Mouse (Mus musculus) cortical plate, adult 2 months (tissue): ENCODE data around the gene Mdc1. TPM values are rescaled to one million over a fixed set of nuclear protein-coding genes. Genes with fewer than 3 reads are reported as not detected.

Source experiments
- H3K27ac ChIP-seq: fragments of 200-500 bp; 2 replicates; pipeline ENCODE4 v1.5.1; 2012; ENCODE audit warnings: low read length, control low read depth, inconsistent platforms; ENCODE audit not compliant: insufficient read depth
- H3K4me1 ChIP-seq: fragments of 200-500 bp; 2 replicates; pipeline ENCODE4 v1.6.1; 2011; ENCODE audit warnings: low read length; ENCODE audit not compliant: control insufficient read depth, insufficient read depth
- H3K4me3 ChIP-seq: fragments of 200-500 bp; 2 replicates; pipeline ENCODE4 v1.5.1; 2011; ENCODE audit warnings: mild to moderate bottlenecking, low read length, control low read depth; ENCODE audit not compliant: insufficient read depth
- CTCF ChIP-seq: fragments of 200-500 bp; IDR thresholded peaks from 2 replicates; pipeline ENCODE4 v1.5.1; 2011; ENCODE audit warnings: mild to moderate bottlenecking, control low read depth, low read length; ENCODE audit not compliant: insufficient read depth; ENCODE audit errors: extremely low read depth
- POLR2A ChIP-seq: fragments of 200-500 bp; IDR thresholded peaks from 2 replicates; pipeline ENCODE4 v1.6.1; 2011; ENCODE audit warnings: mild to moderate bottlenecking, low read length, control low read depth; ENCODE audit not compliant: insufficient read depth; ENCODE audit errors: extremely low read depth
- polyA plus RNA-seq: library from polyadenylated mRNA; depleted of rRNA; stranded (reverse); fragments of >200 nt; gene quantifications from 2 replicates; pipeline ENCODE4 v1.2.3, GENCODE M21; 2012

Gene Mdc1
- polyA plus RNA-seq, 1 experiment: 8.4 TPM

GRCm38 (mm10) chr17:35870884-35871696 lies 29.8 kb downstream of the Mdc1 start:
- TF ChIP-seq CTCF (peak; percentile 20; the same call in 1 of the 2 replicates), POLR2A (no peak)
- peaks cover 2% of the 10 kb centered on the region; the same call in 1 of the 2 replicates for H3K4me1 ChIP-seq
- no peak overlapping the region for H3K4me3 ChIP-seq
- H3K27ac ChIP-seq: 0 out of 2 replicates have a peak overlapping the region, but pooled peaks have one; percentile 12

GRCm38 (mm10) chr17:35873774-35874519 lies 32.6 kb downstream of the Mdc1 start:
- TF ChIP-seq POLR2A: no peak
- TF ChIP-seq CTCF: peak; percentile 82
- no peak overlapping the region for H3K27ac ChIP-seq
- H3K4me3 ChIP-seq: no peak overlapping the region
- H3K4me1 ChIP-seq: no peaks in the 10 kb centered on the region

- TF ChIP-seq CTCF: no peak
- TF ChIP-seq POLR2A: no peak
- H3K4me3 ChIP-seq: no peak overlapping the region
- H3K27ac ChIP-seq: no peak overlapping the region
- H3K4me1 ChIP-seq: no peaks in the 10 kb centered on the region
These were observed 33.4 kb downstream of the Mdc1 start for GRCm38 (mm10) chr17:35874721-35875120.

GRCm38 (mm10) chr17:35879245-35880057 lies 38.1 kb downstream of the Mdc1 start, which contains the start of gene Dhx16:
TSS of gene Dhx16 (plus strand) at chr17:35879819.
- peak within 1 kb of the TSS; percentile 53 for H3K4me3 ChIP-seq
- TF ChIP-seq CTCF (peak; percentile 76), POLR2A (peak; percentile 60; the same call in 1 of the 2 replicates)
- no peak within 1 kb of the TSS for H3K27ac ChIP-seq
- H3K4me1 ChIP-seq: peaks cover 3% of the 10 kb centered on the region

GRCm38 (mm10) chr17:35882924-35883323 lies 41.6 kb downstream of the Mdc1 start:
- no peak overlapping the region for H3K4me3 ChIP-seq
- H3K27ac ChIP-seq: no peak overlapping the region
- TF ChIP-seq CTCF: no peak
- no peak for TF ChIP-seq POLR2A
- H3K4me1 ChIP-seq: peaks cover 3% of the 10 kb centered on the region

- peaks cover 3% of the 10 kb centered on the region for H3K4me1 ChIP-seq
- H3K4me3 ChIP-seq: no peak overlapping the region
- TF ChIP-seq CTCF (no peak), POLR2A (no peak)
- no peak overlapping the region for H3K27ac ChIP-seq
These were observed 42.5 kb downstream of the Mdc1 start for GRCm38 (mm10) chr17:35883777-35884176.

- Histone ChIP-seq H3K27ac (no peak overlapping the region), H3K4me3 (no peak overlapping the region), H3K4me1 (no peaks in the 10 kb centered on the region)
- TF ChIP-seq CTCF (no peak), POLR2A (no peak)
These were observed 46.4 kb downstream of the Mdc1 start for GRCm38 (mm10) chr17:35887725-35888124.

- Histone ChIP-seq H3K4me3 (peak within 1 kb of the TSS; percentile 78), H3K27ac (peak within 1 kb of the TSS; percentile 96), H3K4me1 (peaks cover 2% of the 10 kb centered on the region; the same call in 1 of the 2 replicates)
- TF ChIP-seq CTCF (no peak), POLR2A (peak; percentile 68)
These were observed 55.7 kb downstream of the Mdc1 start, which contains the start of gene 2310061I04Rik for GRCm38 (mm10) chr17:35896781-35897643. TSS of gene 2310061I04Rik (minus strand) at chr17:35897431.
